Mouse (Mus musculus) spleen, postnatal 36 days (tissue): ENCODE results near the gene Agrn.

Experiments
- DNase-seq, 2 experiments: peaks; one replicate each; pipeline ENCODE4 v3.0.0; 2022; ENCODE audit warnings: low spot score in 2 of 2, mixed read lengths in 1 of 2

Gene Agrn

DNA sequence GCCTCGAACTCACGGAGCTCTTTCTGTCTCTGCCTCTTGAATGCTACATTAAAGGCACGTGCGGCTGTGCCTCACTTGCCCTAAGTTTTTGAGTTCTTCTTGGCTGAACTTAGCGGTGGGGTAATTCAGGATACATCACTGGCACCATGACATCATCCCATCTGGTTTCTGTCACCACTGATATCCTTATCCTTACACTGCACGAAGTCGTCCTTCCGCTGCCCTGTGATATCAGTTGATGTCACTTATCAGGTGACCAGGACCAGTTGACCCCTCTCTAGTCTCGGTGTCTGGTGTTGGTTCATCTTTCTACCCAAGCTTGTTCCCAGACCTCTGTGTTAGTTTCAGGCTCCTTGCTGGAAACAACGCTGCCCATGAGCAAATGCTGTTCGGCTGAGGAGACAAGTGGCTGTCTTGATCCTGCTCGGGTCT, 5.2 kb upstream of the Agrn start:
- peak; percentile 42 to 66 for DNase-seq

DNA sequence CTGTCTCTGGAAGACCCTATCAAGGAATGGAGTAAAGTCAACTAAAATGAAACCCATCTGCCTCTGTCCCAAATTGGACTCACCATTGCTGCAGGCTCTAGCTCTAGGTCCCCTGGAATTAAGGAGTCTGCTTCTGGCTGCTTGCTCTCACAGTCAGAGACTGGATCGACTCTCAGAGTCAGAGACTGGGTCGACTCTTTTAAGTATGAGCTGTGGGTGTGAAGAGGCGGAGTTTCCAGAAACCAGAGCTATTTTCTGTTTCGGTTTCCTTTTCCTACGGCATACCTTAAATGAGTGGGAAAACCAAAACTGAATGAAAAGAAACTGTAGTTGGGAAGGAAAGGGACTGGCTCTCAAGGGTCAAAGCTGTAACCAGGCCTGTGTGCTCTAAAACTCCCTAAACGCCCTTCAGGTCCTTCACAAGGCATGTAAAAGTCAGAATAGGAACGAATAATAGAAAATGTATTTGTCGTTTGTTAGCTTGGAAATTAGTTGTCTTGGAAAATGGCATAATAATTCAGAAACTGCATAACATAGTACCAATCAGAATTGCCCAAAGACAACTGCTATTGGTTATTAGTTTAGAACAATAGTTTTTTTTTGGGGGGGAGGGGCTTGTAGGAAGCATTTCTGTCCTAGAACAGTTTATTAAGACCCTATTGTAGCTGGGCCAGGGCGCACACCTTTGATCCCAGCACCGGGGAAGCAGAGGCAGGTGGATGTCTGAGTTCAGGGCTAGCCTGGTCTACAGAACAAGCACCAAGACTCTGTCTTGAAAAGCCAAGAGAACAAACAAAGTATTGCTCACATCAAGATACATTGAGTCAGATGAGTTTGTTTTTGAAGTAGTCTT, 3.6 kb upstream of the Agrn start, which contains the start of gene Isg15:
Gene Isg15, minus strand, starts transcription at position 196 of the 853 bp plus-strand sequence.
- peak; percentile 32 to 58 for DNase-seq

DNA sequence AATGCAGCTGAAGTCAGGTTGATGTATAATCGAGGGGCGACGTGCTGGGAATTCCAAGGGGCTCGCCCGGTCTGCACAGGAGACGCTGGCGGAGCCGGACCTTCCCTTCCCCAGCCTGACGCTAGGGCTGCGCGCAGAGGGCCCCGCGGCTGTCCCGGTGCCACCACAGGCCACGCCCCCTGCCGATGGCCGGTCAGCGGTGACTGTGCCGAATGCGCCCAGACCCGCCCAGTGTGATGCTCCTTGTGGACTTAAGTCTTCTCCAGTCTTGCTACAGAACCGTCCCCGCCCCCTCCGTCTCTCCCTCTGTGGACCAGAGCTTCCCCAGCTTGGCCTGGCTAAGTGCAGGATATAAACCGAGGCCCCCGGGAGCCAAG, 529 bp upstream of the Agrn start:
- peak; percentile 75 to 86 for DNase-seq

DNA sequence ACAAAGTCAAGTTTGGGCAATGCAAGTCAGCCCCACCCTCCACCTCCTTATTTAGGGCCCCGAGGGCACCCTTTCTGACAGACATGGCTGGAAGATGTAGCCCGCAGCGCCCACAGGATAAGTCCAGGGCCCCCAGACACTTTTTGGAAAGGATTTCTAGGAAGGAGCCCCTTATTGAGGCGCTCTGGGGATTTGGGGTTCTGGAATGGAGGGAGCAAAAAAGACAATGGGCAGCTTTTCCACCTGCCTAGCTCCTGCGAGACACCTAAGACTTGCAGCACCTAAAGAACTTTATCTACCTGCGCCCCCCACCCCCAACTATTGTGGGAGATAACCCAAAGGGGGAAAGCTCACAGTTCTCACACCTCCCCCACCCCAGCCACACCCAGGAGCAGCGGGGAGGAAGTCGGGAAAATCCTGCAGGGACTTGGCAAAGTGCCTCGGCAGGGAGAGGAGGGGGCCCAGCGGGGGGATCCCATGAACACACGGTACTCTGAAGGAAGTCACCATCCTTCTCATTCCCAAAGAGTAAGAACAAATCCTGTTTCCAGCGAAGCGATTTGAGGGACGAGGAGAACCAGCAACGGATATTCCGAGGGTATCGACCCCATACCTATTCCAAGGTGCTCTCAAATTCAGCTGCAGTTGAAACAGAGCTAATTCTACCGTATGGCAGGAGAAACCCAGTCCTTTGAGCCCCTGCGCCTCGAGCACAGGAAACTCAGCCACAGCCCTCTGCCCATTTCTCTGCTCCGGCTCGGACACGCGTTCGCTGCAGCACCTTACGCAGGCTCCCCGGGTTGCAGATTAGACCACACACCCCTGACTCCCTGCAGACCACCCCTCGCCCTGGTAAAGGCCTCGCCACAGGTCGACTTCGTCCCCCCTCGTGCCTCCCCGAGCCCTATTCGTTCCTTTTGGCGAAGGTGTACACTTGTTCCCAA, 1.1 kb downstream of the Agrn start:
- DNase-seq = no peak

DNA sequence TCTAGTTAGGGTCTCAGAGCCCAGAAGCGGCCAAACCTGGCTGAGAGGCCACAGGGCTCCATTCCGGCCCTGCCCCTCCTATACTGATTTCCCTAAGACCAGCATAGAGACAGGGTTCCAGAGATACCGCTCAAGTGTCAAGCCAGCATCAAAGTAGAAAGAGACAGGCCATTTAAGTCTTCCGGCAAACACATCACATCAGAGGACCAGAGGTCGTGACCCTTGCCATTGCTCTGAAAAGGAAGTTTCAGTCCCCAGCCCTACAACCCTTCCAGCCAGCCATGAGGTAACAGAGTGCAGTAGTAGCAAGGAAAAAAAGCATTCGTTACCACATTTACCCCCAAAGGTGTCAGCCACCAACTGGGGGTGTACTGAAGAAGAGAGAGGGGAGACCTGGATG, 2.9 kb downstream of the Agrn start:
- no peak for DNase-seq

DNA sequence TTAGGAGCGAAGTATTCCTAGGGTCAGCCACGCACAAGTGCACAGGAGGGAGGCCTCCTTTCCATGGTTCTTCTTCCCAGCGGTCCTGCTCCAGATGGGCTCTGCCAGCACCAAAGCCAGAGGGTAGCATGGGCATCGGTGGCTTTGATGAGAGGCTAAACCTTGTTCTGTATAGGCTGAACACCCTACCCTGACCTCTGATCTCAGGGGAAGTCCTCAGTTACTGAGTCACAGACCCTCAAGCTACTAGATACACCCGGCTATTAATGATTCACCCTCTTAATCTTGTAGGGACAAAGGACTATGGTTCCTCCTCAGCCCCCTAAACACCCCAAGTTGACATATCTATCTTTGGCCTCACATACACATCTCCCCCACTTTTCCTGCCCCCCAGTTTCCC, 3.4 kb downstream of the Agrn start:
- no peak for DNase-seq

DNA sequence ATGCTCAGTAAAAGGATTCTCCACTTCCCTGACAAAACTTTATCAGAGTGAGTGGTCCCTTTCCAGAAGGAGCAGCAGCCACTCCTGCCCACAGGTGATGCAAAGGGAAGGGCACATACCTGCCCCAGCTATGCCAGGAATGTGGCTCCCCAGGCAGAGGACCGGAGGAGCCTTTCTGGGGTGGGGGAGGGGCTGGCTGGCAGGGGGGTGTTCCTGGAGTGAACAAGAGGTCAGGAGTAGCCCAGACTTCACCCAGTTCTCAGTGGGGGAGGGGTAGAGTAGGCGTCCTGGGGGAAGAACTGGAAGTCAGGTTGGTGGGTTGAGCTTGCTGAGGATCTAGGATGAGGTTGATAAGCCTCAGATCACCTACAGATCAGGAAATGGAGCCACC, 4.1 kb downstream of the Agrn start:
- no peak for DNase-seq

DNA sequence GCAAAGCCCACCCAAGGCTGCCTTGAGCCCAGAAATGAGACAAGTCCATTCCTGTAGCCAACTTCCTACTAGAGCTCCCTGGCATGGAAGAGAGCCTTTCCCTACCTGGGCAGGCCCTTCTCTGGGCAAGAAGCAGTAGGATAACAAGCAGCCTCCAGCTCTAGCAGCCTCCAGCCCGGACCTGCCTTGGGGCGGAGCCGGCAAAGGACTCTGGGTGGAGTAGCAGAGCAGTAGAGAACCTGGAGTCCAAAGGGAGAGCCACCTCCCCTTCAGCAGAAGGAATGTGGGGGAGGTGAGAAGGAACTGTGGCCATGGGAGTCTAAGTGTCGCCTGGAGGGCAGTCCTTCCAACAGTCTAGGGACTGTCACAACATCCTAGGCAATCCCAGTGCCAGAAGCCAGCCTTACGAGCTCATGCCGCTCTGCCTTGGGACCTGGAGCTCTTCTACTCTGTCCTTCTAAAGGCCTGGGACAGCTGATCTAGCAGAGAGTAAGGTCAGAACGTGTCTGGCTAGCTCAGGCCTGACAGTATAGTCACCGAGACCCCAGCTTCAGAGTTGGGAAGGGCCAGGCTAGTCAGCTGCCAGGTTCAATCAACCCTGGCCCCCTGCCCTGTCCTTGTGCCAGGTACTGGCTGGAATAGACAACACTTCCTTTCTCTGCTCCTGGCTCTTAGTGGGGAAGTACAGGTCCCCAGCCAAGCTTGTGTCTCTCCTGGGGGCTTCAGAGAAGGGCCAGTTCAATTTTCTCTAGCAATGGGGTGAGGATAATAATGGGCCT, 4.7 kb downstream of the Agrn start:
- no peak for DNase-seq

DNA sequence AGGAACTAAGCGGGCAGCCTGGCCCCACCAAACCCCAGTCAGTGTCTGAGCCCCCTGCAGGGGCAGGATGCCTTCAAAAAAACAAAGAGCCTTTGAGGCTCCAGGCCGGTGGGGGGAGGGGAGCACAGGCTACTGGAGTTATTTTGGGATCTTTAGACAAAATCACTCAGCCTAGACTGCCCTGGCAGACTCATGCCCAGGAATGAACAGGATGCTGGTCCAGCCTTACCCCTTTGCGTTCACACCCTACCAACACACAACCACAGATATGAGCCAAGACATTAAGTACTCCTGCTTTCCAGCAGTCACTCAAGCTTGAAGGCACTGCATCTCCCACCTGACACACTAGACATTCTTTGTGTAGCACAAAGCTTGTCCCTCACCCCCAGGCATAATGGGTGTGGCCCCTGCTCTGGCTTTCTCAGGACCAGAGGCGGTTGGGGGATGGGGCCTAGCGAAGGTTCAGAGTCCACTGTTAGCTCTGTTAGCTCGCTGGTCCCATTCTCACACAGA, 8.4 kb downstream of the Agrn start:
- DNase-seq = no peak

DNA sequence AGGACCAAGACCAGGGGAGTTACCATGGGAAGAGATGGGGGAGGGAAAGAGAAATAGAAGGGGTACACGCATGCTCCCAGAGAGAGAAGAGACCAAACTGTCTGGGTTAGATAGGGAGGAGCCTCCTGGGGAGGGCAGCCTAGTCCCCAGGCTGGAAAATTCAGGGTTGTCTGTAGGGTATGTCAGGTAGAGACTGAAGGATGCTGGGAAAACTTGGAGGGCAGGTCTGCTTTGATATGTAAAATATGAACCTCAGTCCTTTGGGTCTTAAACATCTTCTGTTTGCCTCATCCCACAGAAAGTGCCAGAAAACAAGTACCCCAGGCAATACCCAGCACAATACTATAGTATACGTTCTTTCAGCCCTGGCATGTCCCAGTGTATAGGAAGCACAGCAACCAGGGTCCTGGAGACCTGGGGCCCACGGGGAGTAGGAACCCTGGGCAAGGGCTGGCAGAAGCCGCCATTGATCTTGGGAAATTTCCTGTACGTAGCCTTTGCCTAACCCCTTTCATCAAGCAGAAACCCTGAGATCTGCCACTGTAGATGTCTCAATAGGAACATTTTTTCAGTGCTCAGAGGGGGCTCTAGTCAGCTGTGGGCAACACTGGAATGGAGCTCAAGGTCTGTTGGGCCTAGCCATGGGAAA, 9.0 kb downstream of the Agrn start:
- no peak for DNase-seq

DNA sequence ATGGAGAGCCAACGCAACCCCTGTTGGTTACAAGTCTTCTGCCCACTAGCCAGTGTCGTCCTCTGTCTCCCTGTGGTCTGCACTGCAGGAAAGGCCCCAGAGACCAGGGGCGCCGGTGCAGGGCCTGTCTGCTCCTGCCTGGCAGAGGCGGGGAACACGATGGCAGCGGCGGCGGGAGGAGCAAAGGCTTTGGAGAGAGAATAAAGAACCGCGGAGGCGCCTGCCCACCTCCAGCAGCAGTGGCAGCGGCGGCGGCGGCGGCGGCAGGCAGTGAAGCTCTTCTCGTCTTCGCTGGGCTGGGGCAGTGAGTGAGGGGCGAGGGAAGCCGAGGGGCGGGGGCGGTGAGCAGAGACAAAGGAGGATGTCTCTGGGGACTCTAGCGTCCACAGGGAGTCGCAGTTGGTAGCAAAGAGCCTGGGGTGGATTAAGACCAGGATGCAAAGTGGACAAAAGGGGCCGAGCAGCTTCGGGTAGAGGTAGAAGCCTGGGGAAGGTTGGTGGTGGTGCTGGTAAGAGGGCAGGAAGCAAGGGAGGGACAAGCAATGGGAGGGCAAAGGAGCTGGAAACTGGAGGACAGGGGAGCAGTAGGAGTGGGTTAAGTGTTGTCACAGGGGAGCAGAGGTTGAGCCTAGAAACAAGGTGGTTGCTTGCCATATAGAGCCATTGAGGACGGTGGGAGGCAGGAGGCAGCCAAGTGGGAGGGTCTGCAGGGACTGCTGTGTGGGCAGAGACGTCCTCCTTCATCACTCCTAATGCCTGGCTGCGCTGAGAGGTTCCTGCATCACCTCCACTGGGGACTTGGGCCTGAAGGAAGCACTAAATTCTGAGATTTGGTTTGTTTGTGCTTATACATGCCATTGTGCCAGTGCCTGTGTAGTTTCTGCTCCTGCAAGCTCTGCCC, 11.1 kb downstream of the Agrn start:
- DNase-seq = no peak

DNA sequence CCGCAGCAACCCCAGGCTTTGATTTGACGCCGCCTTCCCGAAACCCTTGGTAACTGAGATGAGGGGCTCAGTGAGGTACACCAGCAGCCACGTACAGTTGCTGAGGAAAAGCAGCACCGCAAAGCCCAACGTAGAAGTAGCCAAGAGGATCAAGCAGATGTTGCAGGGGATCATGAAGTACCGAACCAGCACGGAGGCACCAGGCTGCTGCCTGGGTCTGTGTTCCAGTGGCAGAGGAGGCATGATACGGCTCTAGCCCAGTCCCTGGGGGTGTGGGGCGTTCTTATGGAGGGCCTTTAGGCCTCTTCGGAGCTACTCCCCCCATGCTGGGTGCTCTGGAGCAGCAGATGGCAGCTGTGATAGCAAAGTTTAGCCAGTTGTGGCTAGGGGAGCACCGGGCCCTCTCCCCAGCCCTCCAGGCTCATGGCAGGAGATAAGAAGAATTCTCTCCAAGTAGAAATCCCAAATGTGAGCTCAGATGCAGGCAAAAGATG, 11.8 kb downstream of the Agrn start:
- DNase-seq = no peak

DNA sequence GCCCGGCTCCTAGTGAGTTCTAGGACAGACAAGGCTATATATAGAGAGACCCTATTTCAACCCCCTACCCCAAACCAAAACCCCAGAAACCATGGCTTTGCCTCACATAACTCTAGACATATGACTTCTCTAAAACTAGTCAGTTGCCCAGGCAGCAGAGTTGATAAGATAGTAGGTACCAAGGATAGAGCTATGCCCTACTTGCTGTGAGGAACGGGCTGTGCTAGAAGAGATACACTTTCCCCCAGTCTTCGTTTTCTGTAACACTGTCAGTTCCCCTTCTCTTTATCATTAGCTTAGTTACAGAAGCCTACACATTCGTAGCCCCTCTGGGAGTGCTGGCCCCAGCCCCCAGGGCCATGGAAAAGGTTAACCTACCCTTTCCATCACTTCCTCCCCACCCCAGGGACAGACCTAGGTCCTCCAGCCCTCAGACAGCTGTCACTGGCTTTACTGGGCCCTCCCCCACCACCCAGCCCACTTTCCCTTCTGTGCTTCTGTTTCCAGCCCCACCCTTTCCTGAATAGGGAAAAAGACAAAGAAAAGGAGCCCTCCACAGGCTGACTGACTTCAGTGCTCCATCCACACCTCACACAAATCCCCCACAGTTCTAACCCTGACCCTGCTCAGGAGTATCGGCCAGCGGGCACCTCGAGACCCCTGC, 12.9 kb downstream of the Agrn start:
- DNase-seq = no peak

DNA sequence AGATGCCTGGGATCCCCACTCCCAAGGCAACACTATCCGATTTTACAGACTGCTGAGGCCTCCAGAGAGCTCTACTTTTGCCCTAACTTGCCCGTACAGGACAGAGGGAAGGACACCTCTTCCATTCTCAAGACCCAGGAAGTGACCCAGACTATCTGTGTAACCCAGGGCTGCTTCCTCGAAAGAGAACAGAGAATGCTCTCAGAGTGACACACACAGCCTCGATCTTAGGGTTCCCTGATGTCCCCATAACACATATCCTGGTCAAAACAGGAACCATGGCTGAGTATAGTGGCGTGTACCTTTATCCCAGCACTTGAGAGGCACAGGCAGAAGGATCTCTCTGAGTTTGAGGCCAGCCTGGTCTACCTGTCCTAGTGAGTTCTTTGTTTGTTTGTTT, 13.5 kb downstream of the Agrn start:
- no peak for DNase-seq

DNA sequence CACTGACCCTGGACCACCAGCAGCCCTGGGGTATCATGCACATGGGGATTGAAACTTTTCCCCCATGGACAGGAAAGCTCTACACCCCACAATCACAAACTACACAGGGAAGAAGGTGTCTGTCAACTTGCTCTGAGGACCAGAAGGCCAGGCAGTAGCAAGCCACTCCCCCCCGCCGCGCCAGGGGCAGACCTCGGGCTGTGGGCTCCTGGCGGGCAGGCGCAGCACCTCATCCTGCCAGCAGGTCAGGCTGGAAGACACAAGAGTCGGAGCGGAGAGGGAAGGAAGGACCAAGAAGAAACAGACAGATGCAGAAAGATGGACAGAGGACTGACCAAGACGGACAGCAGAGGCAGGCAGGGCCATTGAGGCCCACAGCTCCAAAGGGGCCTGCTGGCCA, 19.7 kb downstream of the Agrn start:
- no peak for DNase-seq

DNA sequence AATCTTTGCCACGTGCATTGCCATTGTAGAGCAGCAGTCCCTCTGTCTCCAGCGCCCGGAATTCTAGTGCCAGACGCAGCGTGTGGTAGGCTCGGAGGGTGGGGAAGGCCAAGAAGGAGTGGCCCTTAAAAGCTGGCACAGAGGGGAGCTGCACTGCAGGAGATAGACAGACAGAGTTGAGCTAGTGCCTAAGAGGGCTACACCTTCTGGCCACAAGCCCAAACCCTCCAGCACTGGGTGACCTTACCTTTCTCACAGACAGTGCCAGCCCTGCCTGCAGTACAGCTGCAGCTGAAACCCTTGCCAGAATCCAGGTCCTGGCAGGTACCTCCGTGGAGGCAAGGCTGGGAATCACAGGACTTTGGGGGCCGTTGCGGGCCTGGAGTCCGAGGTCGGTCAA, 25.5 kb downstream of the Agrn start:
- no peak for DNase-seq

DNA sequence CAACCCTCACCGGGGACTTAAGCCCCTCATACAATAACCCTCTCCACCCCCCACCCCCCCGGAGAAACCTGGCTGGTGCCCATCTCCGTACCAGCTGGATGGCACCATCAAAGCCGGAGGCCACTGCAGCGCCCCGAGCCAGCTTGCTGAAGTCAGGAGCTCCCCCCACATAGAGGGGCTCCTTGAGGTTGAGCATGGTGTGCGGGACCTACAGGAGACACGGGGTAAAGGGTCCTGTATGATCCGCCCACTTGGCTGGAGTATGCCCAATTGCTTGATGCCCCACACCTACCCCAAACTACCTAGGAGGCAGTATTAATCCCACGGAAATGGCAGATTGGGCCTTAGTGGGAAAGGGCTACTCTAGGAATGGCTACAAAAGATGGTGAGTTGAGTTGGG, 28.2 kb downstream of the Agrn start:
- DNase-seq = no peak

DNA sequence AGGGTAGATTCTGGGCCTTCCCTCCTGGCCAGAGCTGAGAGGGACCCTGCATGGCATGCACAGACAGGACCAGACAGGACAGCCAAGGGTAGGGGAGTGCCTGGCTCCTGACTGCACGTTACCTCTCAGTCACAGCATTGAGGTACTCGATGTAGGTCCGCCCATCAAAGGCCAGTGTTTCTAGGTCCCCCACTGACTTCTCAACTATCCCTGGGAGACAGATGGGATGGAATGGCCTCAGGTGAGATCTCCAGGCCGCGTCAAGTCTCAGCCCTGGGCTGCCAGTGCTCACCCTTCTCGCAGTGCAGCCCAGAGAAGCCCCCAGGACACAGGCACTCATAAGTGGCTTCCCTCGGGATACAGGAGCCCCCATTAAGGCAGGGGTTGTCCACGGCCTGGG, 28.7 kb downstream of the Agrn start:
- no peak for DNase-seq

DNA sequence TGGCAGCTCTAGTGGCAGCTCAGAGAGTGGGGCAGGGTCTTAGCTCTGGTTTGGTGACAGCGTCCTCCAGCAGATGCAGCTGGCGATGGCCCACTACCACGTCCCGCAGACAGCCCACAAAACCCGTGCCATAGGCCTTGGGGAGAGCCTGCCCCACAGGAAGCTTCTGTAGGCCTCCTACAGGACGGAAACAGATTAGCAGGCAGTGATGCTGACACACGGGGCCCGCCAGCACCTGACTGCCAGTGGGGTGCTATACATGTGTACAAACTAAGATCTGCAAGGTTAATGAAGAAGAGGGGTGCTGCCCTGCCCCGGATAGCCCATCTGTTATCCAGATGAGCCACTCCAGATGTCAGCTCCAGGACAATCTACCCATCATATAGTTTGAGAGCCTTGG, 30.8 kb downstream of the Agrn start:
- DNase-seq = no peak
